Mouse (Mus musculus) liver, embryonic 14.5 days (tissue): Measurements from ENCODE around the gene Reln.

ENCODE experiments used
- CTCF ChIP-seq: IDR thresholded peaks from 2 replicates; pipeline ENCODE4 v1.5.1; 2016; ENCODE audit warnings: antibody characterized with exemption, low read depth, control low read depth
- EP300 ChIP-seq: IDR thresholded peaks from 2 replicates; pipeline ENCODE4 v1.6.1; 2016; ENCODE audit warnings: antibody characterized with exemption, low read depth

DNA sequence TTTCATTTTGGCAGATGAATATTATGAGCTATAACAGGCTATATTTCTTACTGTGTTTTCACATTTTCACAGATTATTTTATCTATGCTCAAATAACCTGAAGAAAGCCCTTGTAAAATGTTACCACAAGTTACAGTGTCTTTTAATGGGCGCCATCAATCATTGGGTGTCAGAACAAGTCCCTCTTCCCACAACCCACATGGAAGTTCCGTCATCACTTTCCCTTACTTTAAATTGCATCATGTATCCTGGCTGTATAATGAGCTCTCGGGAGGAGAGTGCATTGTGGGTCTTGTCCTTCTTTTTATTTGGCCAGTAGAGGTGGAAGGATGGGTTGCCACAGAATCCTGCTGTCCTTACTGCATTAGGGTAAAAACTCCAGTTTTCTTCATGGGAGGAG, 434.8 kb downstream of the Reln start:
- TF ChIP-seq CTCF (no peak), EP300 (no peak)
